Mouse (Mus musculus): ENCODE measurements around the gene Tgfbr1. TPM values are rescaled to one million over a fixed set of nuclear protein-coding genes. Genes with fewer than 3 reads are reported as not detected.

Tgfbr1 gene
- polyA plus RNA-seq, 1 experiment from 2014 or later, result 84.0 TPM

- Histone ChIP-seq H3K4me1 (replicated peaks) (peaks cover 19% of the 10 kb centered on the region), H3K9me3 (no peaks in the 10 kb centered on the region), H3K9ac (replicated peaks) (no peak overlapping the region), H3K27ac (no peak overlapping the region), H3K27me3 (peaks cover 24% of the 10 kb centered on the region; the same call in 1 of the 2 replicates), H3K4me2 (no peak overlapping the region), H3K4me3 (replicated peaks) (no peak overlapping the region), H3K36me3 (no peaks in the 10 kb centered on the region)
- 85% methylated on average over 11 of the region's 11 CpGs for WGBS
- no peak for ATAC-seq (ENCODE audit: insufficient number of reproducible peaks, insufficient read depth, low FRiP score, low TSS enrichment, low read depth)
Observed at GRCm38 (mm10) chr4:47440951-47441350, 87.9 kb downstream of the Tgfbr1 start.

GRCm38 (mm10) chr4:47448526-47448925 lies 95.5 kb downstream of the Tgfbr1 start:
- H3K27me3 ChIP-seq, result peaks cover 11% of the 10 kb centered on the region; the same call in 1 of the 2 replicates
- no peak overlapping the region for H3K9ac ChIP-seq (replicated peaks)
- no peak overlapping the region for H3K4me3 ChIP-seq (replicated peaks)
- 0 out of 2 replicates have a peak, but pooled peaks cover 4% of the 10 kb centered on the region for H3K4me1 ChIP-seq (replicated peaks)
- no peak overlapping the region for H3K4me2 ChIP-seq
- no peak for ATAC-seq (ENCODE audit: insufficient number of reproducible peaks, insufficient read depth, low FRiP score, low TSS enrichment, low read depth)
- WGBS, result 84% methylated on average over 3 of the region's 3 CpGs
- H3K36me3 ChIP-seq, result no peaks in the 10 kb centered on the region
- H3K27ac ChIP-seq, result no peak overlapping the region
- no peaks in the 10 kb centered on the region for H3K9me3 ChIP-seq

- Histone ChIP-seq H3K9ac (replicated peaks) (no peak overlapping the region), H3K27ac (no peak overlapping the region), H3K4me3 (replicated peaks) (no peak overlapping the region), H3K4me1 (replicated peaks) (0 out of 2 replicates have a peak, but pooled peaks cover 4% of the 10 kb centered on the region), H3K9me3 (no peaks in the 10 kb centered on the region), H3K4me2 (no peak overlapping the region), H3K27me3 (peaks cover 11% of the 10 kb centered on the region; the same call in 1 of the 2 replicates), H3K36me3 (no peaks in the 10 kb centered on the region)
- 54% methylated on average over 5 of the region's 5 CpGs for WGBS
- ATAC-seq (ENCODE audit: insufficient number of reproducible peaks, insufficient read depth, low FRiP score, low TSS enrichment, low read depth), result no peak
Observed at GRCm38 (mm10) chr4:47449116-47449515, 96.1 kb downstream of the Tgfbr1 start.

GRCm38 (mm10) chr4:47449586-47450522 lies 96.8 kb downstream of the Tgfbr1 start:
- Histone ChIP-seq H3K4me3 (replicated peaks) (no peak overlapping the region), H3K27me3 (peaks cover 11% of the 10 kb centered on the region; the same call in 1 of the 2 replicates), H3K36me3 (no peaks in the 10 kb centered on the region), H3K4me2 (no peak overlapping the region), H3K27ac (no peak overlapping the region), H3K9ac (replicated peaks) (no peak overlapping the region), H3K4me1 (replicated peaks) (0 out of 2 replicates have a peak, but pooled peaks cover 4% of the 10 kb centered on the region), H3K9me3 (no peaks in the 10 kb centered on the region)
- no peak for ATAC-seq (ENCODE audit: insufficient number of reproducible peaks, insufficient read depth, low FRiP score, low TSS enrichment, low read depth)
- WGBS, result 34% methylated on average over 18 of the region's 18 CpGs

Other genes with a start within 250 kb of the Tgfbr1 start
- 11.9 and 13.1 TPM in 2 replicates for gene Col15a1, start 145.1 kb upstream of the Tgfbr1 start, polyA plus RNA-seq (2016; fragmentation: Nextera tagmentation; extraction: Ambion mirVana)
- 89.9 and 96.3 TPM in 2 replicates for gene Alg2, start 121.1 kb downstream of the Tgfbr1 start, polyA plus RNA-seq (2016; fragmentation: Nextera tagmentation; extraction: Ambion mirVana)
- gene Sec61b, start 121.4 kb downstream of the Tgfbr1 start, polyA plus RNA-seq (2016; fragmentation: Nextera tagmentation; extraction: Ambion mirVana), result 441 TPM in 2 replicates

Data from limb, embryonic 12.5 days (tissue).